Mouse (Mus musculus) layer of hippocampus, adult 2 months (tissue): ENCODE data around the gene Cmtm3. TPM values are rescaled to one million over a fixed set of nuclear protein-coding genes. Genes with fewer than 3 reads are reported as not detected.

Experiments used
- DNase-seq, 2 experiments: peaks; one replicate each; pipeline ENCODE4 v3.0.0; 2022; ENCODE audit warnings: low spot score in 2 of 2
- H3K27ac ChIP-seq: fragments of 200-600 bp; 2 replicates; pipeline ENCODE4 v1.8.1; 2022
- H3K4me3 ChIP-seq: fragments of 200-600 bp; 2 replicates; pipeline ENCODE4 v1.8.1; 2022; ENCODE audit warnings: mild to moderate bottlenecking
- CTCF ChIP-seq: fragments of 200-600 bp; conservative IDR thresholded peaks from 2 replicates; pipeline ENCODE4 v1.8.1; 2022; ENCODE audit warnings: antibody characterized with exemption, mild to moderate bottlenecking, moderate library complexity
- total RNA-seq, 2 experiments: library from RNA; stranded (reverse); gene quantifications; 2 replicates each; pipeline ENCODE4 v1.2.3; 2021

Gene Cmtm3
- total RNA-seq, 2 experiments from 2014 or later = 12.2 to 15.1 TPM

DNA sequence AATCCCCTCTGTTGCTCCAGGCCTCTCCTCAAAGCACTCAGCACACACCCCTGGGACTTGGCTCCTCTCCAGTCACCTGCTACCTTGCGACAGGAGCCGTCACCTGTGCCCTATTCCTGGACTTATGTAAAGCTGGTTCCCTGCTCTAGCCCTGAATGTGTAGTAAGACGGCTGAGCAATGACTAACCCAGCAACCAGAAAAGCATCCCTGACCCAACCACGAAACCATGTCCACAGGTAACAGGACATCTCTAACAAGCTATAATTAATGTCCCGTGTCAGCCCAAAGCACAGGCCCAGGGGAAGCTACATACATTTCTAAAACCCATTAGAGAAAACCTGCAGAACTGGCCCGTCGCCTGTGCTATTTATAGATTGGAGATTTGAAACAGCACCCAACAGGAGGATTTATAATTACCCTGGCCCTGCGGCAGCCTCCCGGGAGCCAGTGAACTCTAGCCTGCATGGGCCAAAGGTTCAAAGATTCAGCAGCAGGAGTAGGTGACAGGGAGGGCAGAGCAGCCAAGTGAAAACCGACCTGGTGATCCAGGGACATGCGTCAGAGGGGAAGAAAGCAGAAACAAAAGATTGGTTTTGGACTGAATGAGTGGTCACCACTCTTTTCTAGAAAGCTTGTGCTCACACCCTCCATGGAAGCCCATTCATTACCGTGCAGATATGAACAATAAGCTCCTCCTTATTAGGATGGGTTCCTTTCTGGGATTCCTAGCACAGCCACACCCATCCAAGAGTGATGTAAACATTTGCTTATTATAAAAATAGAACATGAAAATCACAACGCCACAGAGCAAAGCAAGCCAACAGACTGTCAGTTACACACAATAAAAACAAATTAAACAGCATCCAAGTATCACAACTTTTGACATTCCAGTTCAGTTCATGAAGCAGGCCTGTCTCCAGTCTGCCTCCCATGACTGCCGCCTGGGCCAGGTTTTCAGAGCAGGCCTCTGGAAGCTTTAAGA is 35.9 kb downstream of the Cmtm3 start:
- TF ChIP-seq CTCF = no peak

DNA sequence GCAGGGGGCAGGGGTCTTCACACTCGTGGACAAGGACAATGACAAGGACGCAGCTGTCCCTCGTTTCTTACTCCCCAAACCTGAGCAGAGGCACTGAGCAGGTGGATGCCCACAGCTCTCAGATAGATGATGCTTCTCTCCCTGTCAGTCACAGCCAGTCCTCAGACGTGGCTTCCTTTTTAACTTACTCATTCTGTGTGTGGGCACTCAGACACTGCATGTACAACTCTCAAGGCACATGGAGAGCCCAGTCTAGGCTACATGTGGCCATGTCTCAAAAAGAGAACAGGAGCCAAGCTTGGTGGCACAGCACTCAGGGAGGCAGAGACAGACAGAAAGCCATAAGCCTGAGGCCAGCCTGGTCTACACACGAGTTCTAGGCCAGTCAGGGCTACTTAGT is 36.7 kb downstream of the Cmtm3 start:
- DNase-seq = no peak
- Histone ChIP-seq H3K27ac (peak overlapping the region; percentile 43; the same call in 1 of the 2 replicates), H3K4me3 (no peak overlapping the region)
- TF ChIP-seq CTCF = no peak

More for the DNA sequence above, 35.9 kb downstream of the Cmtm3 start:
- H3K27ac ChIP-seq = peak overlapping the region; percentile 43; the same call in 1 of the 2 replicates
- H3K4me3 ChIP-seq = no peak overlapping the region
- DNase-seq = no peak

- TF ChIP-seq CTCF = no peak
- no peak overlapping the region for H3K4me3 ChIP-seq
- DNase-seq = no peak
- no peak overlapping the region for H3K27ac ChIP-seq
Observed at GRCm38 (mm10) chr8:104376669-104377068, 37.5 kb downstream of the Cmtm3 start.

DNA sequence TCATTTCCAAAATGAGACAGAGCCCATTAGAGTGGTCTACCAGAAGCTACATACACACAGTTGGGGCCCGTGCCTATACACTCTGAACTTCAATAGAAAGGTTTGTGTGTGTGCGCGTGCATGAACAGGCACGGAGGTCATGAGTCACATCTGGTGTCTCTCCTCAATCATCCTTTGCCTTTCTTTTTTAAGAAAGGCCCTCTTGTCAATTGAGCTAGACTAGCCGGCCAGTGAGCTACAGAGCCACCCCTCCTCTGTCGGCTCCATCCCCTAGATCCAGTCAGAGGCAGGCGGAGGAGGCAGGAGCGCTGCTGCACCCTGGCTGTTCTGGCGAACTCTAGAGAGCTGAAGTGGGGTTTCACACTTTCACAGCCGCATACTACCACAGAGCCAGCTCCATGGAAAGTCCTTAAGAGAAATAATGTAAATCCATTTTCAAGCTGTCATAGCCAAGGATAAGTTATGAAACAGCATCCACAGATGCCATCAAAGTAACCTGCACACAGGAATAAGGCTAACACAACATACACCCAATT is 40.2 kb downstream of the Cmtm3 start:
- no peak overlapping the region for H3K4me3 ChIP-seq
- no peak for DNase-seq
- no peak overlapping the region for H3K27ac ChIP-seq
- TF ChIP-seq CTCF = no peak

GRCm38 (mm10) chr8:104380269-104380668 is 41.1 kb downstream of the Cmtm3 start:
- H3K27ac ChIP-seq = no peak overlapping the region
- no peak for DNase-seq
- H3K4me3 ChIP-seq = no peak overlapping the region
- TF ChIP-seq CTCF = no peak

GRCm38 (mm10) chr8:104380961-104381411 is 41.8 kb downstream of the Cmtm3 start:
- no peak overlapping the region for H3K4me3 ChIP-seq
- no peak overlapping the region for H3K27ac ChIP-seq
- TF ChIP-seq CTCF = no peak
- no peak for DNase-seq

GRCm38 (mm10) chr8:104383296-104383695 is 44.1 kb downstream of the Cmtm3 start:
- TF ChIP-seq CTCF = no peak
- no peak for DNase-seq

DNA sequence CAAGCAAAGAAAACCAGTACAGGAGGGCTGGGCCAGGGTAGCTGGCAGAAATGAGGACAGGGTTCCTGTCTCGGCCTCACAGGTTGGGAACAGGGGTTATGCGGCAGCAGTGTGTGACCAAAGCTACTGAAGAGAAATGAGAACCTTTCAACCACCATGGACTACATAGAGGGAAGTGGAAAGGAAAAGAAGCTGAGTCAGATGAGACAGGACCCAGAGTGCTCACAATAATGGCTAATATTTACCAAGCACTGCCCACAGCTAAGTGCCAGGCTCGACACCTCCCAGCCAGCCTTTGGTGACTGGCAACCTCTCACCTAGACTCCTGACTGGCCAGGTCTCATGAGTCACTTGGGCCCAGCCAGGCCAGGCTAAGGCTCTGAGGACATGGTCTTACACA is 44.8 kb downstream of the Cmtm3 start:
- no peak for TF ChIP-seq CTCF
- no peak for DNase-seq
- Histone ChIP-seq H3K4me3 (no peak overlapping the region), H3K27ac (no peak overlapping the region)

More at GRCm38 (mm10) chr8:104383296-104383695, 44.1 kb downstream of the Cmtm3 start:
- Histone ChIP-seq H3K4me3 (no peak overlapping the region), H3K27ac (no peak overlapping the region)

GRCm38 (mm10) chr8:104386693-104387092 is 47.5 kb downstream of the Cmtm3 start:
- TF ChIP-seq CTCF = no peak
- H3K27ac ChIP-seq = no peak overlapping the region
- DNase-seq = no peak
- no peak overlapping the region for H3K4me3 ChIP-seq

- TF ChIP-seq CTCF = no peak
- no peak overlapping the region for H3K27ac ChIP-seq
- no peak for DNase-seq
- H3K4me3 ChIP-seq = no peak overlapping the region
Observed at GRCm38 (mm10) chr8:104387501-104387900, 48.3 kb downstream of the Cmtm3 start.

- TF ChIP-seq CTCF = no peak
- no peak for DNase-seq
- no peak overlapping the region for H3K27ac ChIP-seq
- H3K4me3 ChIP-seq = no peak overlapping the region
Observed at GRCm38 (mm10) chr8:104387980-104388379, 48.8 kb downstream of the Cmtm3 start.

GRCm38 (mm10) chr8:104390245-104390644 is 51.0 kb downstream of the Cmtm3 start:
- DNase-seq = no peak
- no peak overlapping the region for H3K27ac ChIP-seq
- TF ChIP-seq CTCF = no peak
- no peak overlapping the region for H3K4me3 ChIP-seq

- TF ChIP-seq CTCF = no peak
- Histone ChIP-seq H3K27ac (no peak overlapping the region), H3K4me3 (no peak overlapping the region)
- DNase-seq = no peak
Observed at GRCm38 (mm10) chr8:104393139-104393538, 53.9 kb downstream of the Cmtm3 start.
